Mouse (Mus musculus): Measurements from ENCODE around the gene Fam186a.

DNA sequence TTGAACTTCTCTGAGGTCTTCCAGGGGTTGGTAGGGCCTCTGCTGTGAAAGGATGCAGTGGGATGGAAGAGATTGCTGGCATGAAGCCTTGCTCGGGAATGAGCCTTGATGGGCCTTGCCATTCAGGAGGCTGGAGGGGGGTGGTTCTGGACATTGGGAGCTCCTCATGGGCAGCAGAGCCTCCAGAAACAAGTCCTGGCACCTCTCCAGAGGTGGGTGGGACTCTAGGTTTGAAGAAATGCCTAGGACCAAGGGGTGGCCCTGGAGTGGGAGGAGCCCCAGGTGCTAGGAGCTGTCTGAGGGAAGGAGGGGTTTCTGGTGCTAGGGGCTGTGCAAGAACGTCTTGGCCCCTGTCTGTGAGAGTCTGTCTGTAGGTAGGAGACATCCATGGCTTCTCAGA lies 26.4 kb downstream of the Fam186a start:
- TF ChIP-seq CTCF (IDR thresholded peaks at IDR 0.05) (no peak), POLR2A (IDR thresholded peaks at IDR 0.05; ENCODE audit: insufficient read depth, low read depth, low read length) (no peak), EP300 (IDR thresholded peaks at IDR 0.05; ENCODE audit: insufficient read depth, low read depth, low read length) (no peak)
